Comparison of ENCODE assay signal across 12 mouse cellular contexts in the genomic region with DNA sequence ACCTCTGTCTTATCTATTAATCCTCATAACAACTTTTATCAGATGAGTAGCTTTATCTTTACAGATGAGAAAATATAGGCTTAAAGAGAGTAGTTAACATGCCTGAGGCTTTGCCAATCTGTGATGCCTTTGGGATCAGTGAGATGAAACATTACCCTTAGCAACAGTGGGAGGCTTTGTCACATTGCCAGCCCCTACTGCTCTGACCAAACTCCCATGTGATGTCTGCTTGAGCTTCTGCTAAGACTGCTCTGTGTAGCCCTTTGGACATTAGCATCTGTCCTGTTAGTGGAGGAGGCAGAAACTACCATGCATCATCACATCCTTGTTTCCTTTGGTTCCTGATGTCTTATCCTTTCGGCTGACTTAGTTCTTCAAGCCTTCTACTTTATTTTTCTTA. TPM values are rescaled to one million over a fixed set of nuclear protein-coding genes. Genes with fewer than 3 reads are reported as not detected.
DNase-seq lines count a peak whose midpoint lies in the region; ATAC-seq and TF ChIP-seq lines count a peak whose summit lies in the region.
"Had no signal": no experiment of that assay in that cellular context is flagged by ENCODE, and none has a peak within 500 bp of the region (broad histone marks: within the 10 kb centered on the region; RNA-seq: fewer than 3 reads in every experiment).

No protein-coding gene starts in this region.

- H3K4me1 ChIP-seq in kidney, embryonic 14.5 days (ENCODE audit: control insufficient read depth, insufficient read depth, low read length) = 0 out of 2 replicates have a peak, but pooled peaks cover 3% of the 10 kb centered on the region
- H3K4me1 ChIP-seq in lung, adult 2 months (ENCODE audit: control insufficient read depth, insufficient read depth, low read length) = no peaks in the 10 kb centered on the region; the same call in 1 of the 2 replicates

- no peak overlapping the region for H3K4me3 ChIP-seq in kidney, embryonic 14.5 days (ENCODE audit: low read length)
- H3K4me3 ChIP-seq in lung, adult 2 months (replicated peaks; ENCODE audit: extremely low read depth, low read depth, low read length) = no peak overlapping the region
- H3K4me3 ChIP-seq: embryonic facial prominence, embryonic 15.5 days had no signal

- DNase-seq in cerebellum, postnatal 14 days = peak; percentile 51 to 52
- no peak for DNase-seq in cerebellum, adult 8-10 months
- peak; percentile 85 for DNase-seq in kidney, adult 11 months
- DNase-seq in 3T3-L1 (ENCODE audit: low read depth, low spot score) = peak; percentile 81
- peak; percentile 79 for DNase-seq in brain, adult 2 months (ENCODE audit: low read depth, low spot score)
- DNase-seq in lung, adult 2 months = no peak
- DNase-seq: cerebellum, adult 11-12 months; liver had no signal

- H3K27ac ChIP-seq in kidney, embryonic 14.5 days (ENCODE audit: low read depth, low read length) = no peak overlapping the region
- H3K27ac ChIP-seq: embryonic facial prominence, embryonic 15.5 days; macrophage had no signal

- TF ChIP-seq POLR2A in lung, adult 2 months (IDR thresholded peaks at IDR 0.05; ENCODE audit: borderline replicate concordance, extremely low read depth, low read depth, low read length) = no peak

- no peak overlapping the region for H3K9ac ChIP-seq in kidney, embryonic 14.5 days (ENCODE audit: low read depth, low read length)
- H3K9ac ChIP-seq: embryonic facial prominence, embryonic 15.5 days had no signal

- WGBS in kidney, embryonic 14.5 days = 89% methylated on average over 1 of the region's 1 CpGs
- 83% methylated on average over 1 of the region's 1 CpGs for WGBS in lung, adult 2 months

- no peak for TF ChIP-seq CTCF in lung, adult 2 months (IDR thresholded peaks at IDR 0.05; ENCODE audit: insufficient read depth, low read length)

- H3K36me3 ChIP-seq in kidney, embryonic 14.5 days (ENCODE audit: control insufficient read depth, insufficient read depth, low read length) = no peaks in the 10 kb centered on the region
- H3K36me3 ChIP-seq: embryonic facial prominence, embryonic 15.5 days had no signal

- H3K4me2 ChIP-seq in kidney, embryonic 14.5 days (replicated peaks; ENCODE audit: low read depth, low read length) = no peak overlapping the region
- H3K4me2 ChIP-seq: embryonic facial prominence, embryonic 15.5 days had no signal

- no peaks in the 10 kb centered on the region for H3K9me3 ChIP-seq in kidney, embryonic 14.5 days (ENCODE audit: control insufficient read depth, low read length)
- H3K9me3 ChIP-seq: embryonic facial prominence, embryonic 15.5 days had no signal

- no peak for ATAC-seq in kidney, embryonic 14.5 days (ENCODE audit: low FRiP score, low TSS enrichment)
- ATAC-seq in monocyte, adult 5-6 weeks (replicated peaks; ENCODE audit: insufficient number of reproducible peaks, low FRiP score, low TSS enrichment, poor library complexity, severe bottlenecking) = no peak

- no peaks in the 10 kb centered on the region for H3K27me3 ChIP-seq in kidney, embryonic 14.5 days (ENCODE audit: control insufficient read depth, insufficient read depth, low read length)
- H3K27me3 ChIP-seq: embryonic facial prominence, embryonic 15.5 days had no signal

RNA-seq across cellular contexts. Expression of gene Ahcyl2, which starts 7.8 kb away (rescaled TPM):
- polyA plus RNA-seq in kidney, embryonic 14.5 days (2014; fragmentation: Nextera tagmentation; extraction: Ambion mirVana) = 13.7 and 17.2 TPM in 2 replicates
- total RNA-seq in monocyte, adult 5-6 weeks (2017) = 43.7 to 58.4 TPM (median 52.8 TPM) in 3 replicates
- 53.5 and 69.7 TPM in 2 replicates for polyA plus RNA-seq in lung, adult 2 months (2012; rRNA removed)

RNA-seq across cellular contexts. Expression of gene Smo, which starts 40.3 kb away (rescaled TPM):
- polyA plus RNA-seq in kidney, embryonic 14.5 days (2014; fragmentation: Nextera tagmentation; extraction: Ambion mirVana) = 53.4 and 70.4 TPM in 2 replicates
- total RNA-seq in monocyte, adult 5-6 weeks (2017) = not detected in 3 replicates
- 36.3 and 41.2 TPM in 2 replicates for polyA plus RNA-seq in lung, adult 2 months (2012; rRNA removed)

Comparison
In these comparisons a context has a peak if more than half of its experiments do, and no peak if none do; other contexts are left out.
1. DNase-seq: peak in cerebellum, postnatal 14 days (2 of 2), kidney, adult 11 months (single experiment), 3T3-L1 (single experiment) and brain, adult 2 months (single experiment); none in cerebellum, adult 8-10 months (single experiment) and lung, adult 2 months (single experiment).